Mouse (Mus musculus): ENCODE results near the gene Mrpl54.

DNA sequence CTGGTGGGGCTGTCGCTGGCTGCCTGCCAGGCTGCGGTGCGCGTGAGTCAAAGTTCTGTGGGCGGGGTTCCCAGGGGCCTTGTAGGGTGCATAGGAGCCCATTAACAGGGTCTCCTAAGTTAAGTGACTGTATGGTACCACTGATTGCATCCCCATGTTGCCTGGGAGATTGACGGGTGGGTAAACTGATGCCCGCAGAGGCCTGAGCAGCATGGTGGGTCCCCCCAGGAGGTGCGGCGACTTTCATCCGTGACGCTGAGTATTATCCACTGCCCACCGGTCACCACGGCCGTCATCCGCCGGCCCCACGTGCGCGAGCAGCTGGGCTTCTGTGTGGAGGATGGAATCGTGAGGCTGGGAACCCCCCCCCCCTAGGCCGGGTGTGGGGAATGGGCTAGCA, 5.6 kb upstream of the Mrpl54 start:
- no peak for TF ChIP-seq CTCF (conservative IDR thresholded peaks at IDR 0.05; ENCODE audit: insufficient read depth, insufficient read length, low read depth, low read length)
- TF ChIP-seq POLR2A (IDR thresholded peaks at IDR 0.05; ENCODE audit: low read depth, low read length) = no peak

Data from kidney, adult 2 months (tissue).